Mouse (Mus musculus): Measurements from ENCODE around the gene Gsk3b. TPM values are rescaled to one million over a fixed set of nuclear protein-coding genes. Genes with fewer than 3 reads are reported as not detected.

Gsk3b gene
- polyA plus RNA-seq, 1 experiment from 2014 or later: 29.6 TPM

DNA sequence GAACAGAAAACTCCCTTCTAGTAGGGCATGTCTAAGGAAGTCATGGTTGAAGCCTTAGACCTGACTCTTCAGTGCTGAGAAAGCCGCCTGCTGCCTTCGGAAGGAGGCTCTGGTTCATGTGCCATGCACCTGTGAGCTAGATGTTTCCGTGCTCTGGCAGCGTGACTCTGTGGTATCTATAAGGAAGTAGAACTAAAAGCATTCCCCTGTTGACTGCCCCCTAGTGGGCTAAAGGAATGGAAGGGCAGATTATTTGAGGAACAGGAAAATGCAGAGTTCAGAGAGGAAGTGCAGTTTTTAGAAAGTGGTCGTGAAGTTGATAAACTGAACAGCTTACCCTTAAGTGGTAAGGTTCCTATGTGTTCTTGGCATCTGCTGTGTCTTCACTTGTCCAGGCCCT lies 150.9 kb downstream of the Gsk3b start:
- WGBS: 63% methylated on average over 5 of the region's 5 CpGs
- Histone ChIP-seq H3K4me3 (ENCODE audit: low read depth, low read length) (no peak overlapping the region), H3K27me3 (replicated peaks; ENCODE audit: control insufficient read depth, insufficient read depth, low read length) (no peaks in the 10 kb centered on the region), H3K9me3 (ENCODE audit: control insufficient read depth, low read length) (no peaks in the 10 kb centered on the region), H3K9ac (ENCODE audit: low read depth, low read length) (no peak overlapping the region), H3K36me3 (ENCODE audit: control insufficient read depth, insufficient read depth, low read length) (peaks cover 7% of the 10 kb centered on the region; the same call in 1 of the 2 replicates), H3K4me2 (no peak overlapping the region), H3K27ac (ENCODE audit: low read depth, low read length) (no peak overlapping the region), H3K4me1 (replicated peaks; ENCODE audit: control insufficient read depth, insufficient read depth, low read length) (no peaks in the 10 kb centered on the region)
- ATAC-seq (replicated peaks; ENCODE audit: low FRiP score) (no peak; the same call in 1 of the 2 replicates), DNase-seq (ENCODE audit: low spot score) (no peak)

DNA sequence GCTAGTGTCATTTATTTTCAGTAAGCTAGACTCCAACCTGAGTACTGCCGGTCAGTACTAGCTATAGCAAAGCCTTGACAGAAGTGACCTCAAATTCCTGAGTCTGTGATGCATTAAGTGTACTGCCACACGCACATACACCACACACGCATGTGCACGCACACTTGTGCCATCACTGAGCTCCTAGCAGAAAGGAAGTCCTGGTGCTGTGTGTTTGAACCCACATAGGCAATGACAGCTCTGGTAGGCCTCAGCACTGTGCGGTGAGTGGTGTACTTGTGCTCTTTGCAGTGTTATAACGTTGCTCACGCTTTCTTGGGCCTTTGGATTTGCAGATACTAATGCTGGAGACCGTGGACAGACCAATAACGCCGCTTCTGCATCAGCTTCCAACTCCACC lies 151.4 kb downstream of the Gsk3b start:
- DNase-seq (ENCODE audit: low spot score): no peak
- Histone ChIP-seq H3K36me3 (ENCODE audit: control insufficient read depth, insufficient read depth, low read length) (peaks cover 7% of the 10 kb centered on the region; the same call in 1 of the 2 replicates), H3K4me1 (replicated peaks; ENCODE audit: control insufficient read depth, insufficient read depth, low read length) (no peaks in the 10 kb centered on the region), H3K4me2 (no peak overlapping the region), H3K9me3 (ENCODE audit: control insufficient read depth, low read length) (no peaks in the 10 kb centered on the region), H3K4me3 (ENCODE audit: low read depth, low read length) (no peak overlapping the region), H3K27ac (ENCODE audit: low read depth, low read length) (no peak overlapping the region), H3K27me3 (replicated peaks; ENCODE audit: control insufficient read depth, insufficient read depth, low read length) (no peaks in the 10 kb centered on the region), H3K9ac (ENCODE audit: low read depth, low read length) (no peak overlapping the region)
- ATAC-seq (replicated peaks; ENCODE audit: low FRiP score): no peak
- 95% methylated on average over 10 of the region's 10 CpGs for WGBS

DNA sequence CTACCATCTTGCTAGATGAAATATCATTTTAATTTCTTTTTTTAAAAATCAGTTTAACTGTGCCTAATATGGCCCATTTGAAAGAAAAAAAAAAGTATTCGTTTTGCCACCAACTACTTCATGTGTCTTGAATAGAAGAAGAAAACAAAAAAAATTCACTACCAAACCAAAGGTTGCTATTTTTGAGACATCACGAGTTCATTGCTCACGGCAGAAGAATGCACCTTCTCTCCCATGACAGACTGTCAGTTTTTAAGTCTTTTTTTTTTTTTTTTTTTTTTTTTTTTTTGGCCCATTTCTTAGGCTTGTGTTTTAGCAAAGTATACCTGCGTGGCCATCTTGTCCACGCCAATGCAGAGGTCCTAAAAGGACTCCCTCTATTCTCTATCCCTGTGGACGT lies 155.3 kb downstream of the Gsk3b start:
- H3K9ac ChIP-seq (ENCODE audit: low read depth, low read length): no peak overlapping the region
- no peaks in the 10 kb centered on the region for H3K9me3 ChIP-seq (ENCODE audit: control insufficient read depth, low read length)
- H3K4me1 ChIP-seq (replicated peaks; ENCODE audit: control insufficient read depth, insufficient read depth, low read length): 0 out of 2 replicates have a peak, but pooled peaks cover 2% of the 10 kb centered on the region
- H3K27me3 ChIP-seq (replicated peaks; ENCODE audit: control insufficient read depth, insufficient read depth, low read length): no peaks in the 10 kb centered on the region
- ATAC-seq (replicated peaks; ENCODE audit: low FRiP score) (no peak), DNase-seq (ENCODE audit: low spot score) (no peak)
- H3K27ac ChIP-seq (ENCODE audit: low read depth, low read length): no peak overlapping the region
- 89% methylated on average over 6 of the region's 6 CpGs for WGBS
- peaks cover 3% of the 10 kb centered on the region; the same call in 1 of the 2 replicates for H3K36me3 ChIP-seq (ENCODE audit: control insufficient read depth, insufficient read depth, low read length)
- no peak overlapping the region for H3K4me3 ChIP-seq (ENCODE audit: low read depth, low read length)
- no peak overlapping the region for H3K4me2 ChIP-seq

DNA sequence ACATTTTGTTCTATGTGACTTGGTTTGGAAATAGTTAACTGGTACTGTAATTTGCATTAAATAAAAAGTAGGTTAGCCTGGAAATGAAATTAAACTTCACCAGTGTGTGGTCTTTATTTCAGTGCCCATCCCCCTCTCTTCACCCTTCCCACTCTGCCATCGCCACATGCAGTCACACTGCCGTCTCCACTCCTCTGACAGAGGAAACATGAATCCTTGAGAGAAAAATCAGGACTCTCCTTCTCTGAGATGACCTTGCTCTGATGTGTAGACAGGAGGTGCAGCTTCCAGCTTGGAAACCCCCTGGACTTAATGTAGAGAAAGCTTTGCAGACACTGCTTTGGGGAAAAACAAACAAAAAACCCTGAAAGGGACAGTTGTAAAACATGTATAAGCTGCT lies 156.6 kb downstream of the Gsk3b start:
- Histone ChIP-seq H3K9me3 (ENCODE audit: control insufficient read depth, low read length) (no peaks in the 10 kb centered on the region), H3K36me3 (ENCODE audit: control insufficient read depth, insufficient read depth, low read length) (peaks cover 3% of the 10 kb centered on the region; the same call in 1 of the 2 replicates), H3K27ac (ENCODE audit: low read depth, low read length) (no peak overlapping the region), H3K4me1 (replicated peaks; ENCODE audit: control insufficient read depth, insufficient read depth, low read length) (0 out of 2 replicates have a peak, but pooled peaks cover 2% of the 10 kb centered on the region), H3K9ac (ENCODE audit: low read depth, low read length) (no peak overlapping the region), H3K4me3 (ENCODE audit: low read depth, low read length) (no peak overlapping the region), H3K4me2 (no peak overlapping the region), H3K27me3 (replicated peaks; ENCODE audit: control insufficient read depth, insufficient read depth, low read length) (no peaks in the 10 kb centered on the region)
- no peak for DNase-seq (ENCODE audit: low spot score)
- ATAC-seq (replicated peaks; ENCODE audit: low FRiP score): no peak
- WGBS: 85% methylated on average over 2 of the region's 2 CpGs

DNA sequence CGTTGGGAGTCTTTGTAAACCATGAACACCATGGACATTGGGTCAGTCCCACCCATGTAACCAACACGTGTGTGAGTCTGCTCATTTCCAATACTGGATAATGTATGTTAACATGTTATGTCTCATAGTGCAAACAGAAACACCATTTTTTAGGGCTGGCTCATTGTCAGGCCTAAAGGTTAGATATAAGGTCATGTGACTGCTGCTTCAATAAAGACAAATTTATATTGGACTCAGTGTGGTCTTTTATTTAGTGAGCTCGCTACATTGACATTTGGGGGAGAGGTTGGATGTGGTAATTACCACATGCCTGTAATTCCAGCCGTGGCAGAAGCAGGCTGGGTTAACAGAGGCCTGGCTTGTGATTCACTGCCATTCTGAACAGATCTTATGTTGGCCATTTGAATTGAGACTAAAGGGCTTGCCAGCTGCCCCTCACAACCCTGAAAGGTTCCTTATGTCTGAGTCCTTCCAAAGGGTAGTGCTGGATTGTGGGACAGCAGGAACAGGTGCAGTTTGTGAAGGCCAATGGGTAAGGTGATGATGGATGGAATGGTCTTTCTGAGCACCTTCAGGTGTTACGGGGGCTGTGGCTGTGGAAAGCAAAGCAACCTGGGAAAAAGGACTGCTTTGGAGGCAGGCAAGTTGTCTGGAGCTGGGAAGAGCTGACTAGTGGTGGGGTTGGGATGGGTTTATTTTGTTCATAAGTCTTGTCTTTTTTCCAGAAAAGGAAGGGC lies 157.2 kb downstream of the Gsk3b start:
- Histone ChIP-seq H3K27me3 (replicated peaks; ENCODE audit: control insufficient read depth, insufficient read depth, low read length) (no peaks in the 10 kb centered on the region), H3K4me2 (no peak overlapping the region), H3K9ac (ENCODE audit: low read depth, low read length) (no peak overlapping the region), H3K4me3 (ENCODE audit: low read depth, low read length) (no peak overlapping the region), H3K36me3 (ENCODE audit: control insufficient read depth, insufficient read depth, low read length) (peaks cover 3% of the 10 kb centered on the region; the same call in 1 of the 2 replicates), H3K27ac (ENCODE audit: low read depth, low read length) (no peak overlapping the region), H3K4me1 (replicated peaks; ENCODE audit: control insufficient read depth, insufficient read depth, low read length) (0 out of 2 replicates have a peak, but pooled peaks cover 2% of the 10 kb centered on the region), H3K9me3 (ENCODE audit: control insufficient read depth, low read length) (no peaks in the 10 kb centered on the region)
- WGBS: 89% methylated on average over 5 of the region's 5 CpGs
- DNase-seq (ENCODE audit: low spot score) (no peak), ATAC-seq (replicated peaks; ENCODE audit: low FRiP score) (no peak)

DNA sequence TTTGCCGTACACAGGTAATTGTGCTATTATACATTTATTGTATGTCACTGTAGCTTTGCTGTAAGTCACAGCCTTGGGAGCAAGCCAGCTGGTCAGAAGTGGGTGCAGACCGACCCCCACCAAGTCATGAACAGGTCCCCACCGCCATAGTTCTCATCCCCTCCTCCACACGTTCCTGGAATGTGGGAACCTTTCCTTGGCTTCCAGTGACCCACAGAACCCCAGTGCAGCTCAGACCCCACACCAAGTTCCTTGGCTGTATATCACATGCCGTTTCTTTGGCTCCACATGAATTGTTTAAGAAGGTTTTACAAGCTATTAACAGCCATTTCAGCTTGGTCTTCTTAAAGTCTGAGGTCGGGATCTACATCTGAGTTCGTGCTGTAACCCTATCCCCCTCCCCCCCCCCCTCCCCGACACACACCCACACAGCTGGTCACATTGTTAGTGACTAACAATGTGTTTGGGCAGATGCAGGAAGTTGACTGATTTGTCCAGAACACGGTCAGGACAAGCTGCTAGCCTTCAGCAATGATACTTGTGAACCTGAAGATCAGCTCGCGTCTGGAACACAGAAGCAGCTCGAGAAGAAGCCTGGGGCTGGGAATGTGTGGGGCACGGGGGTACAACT lies 159.6 kb downstream of the Gsk3b start:
- 43% methylated on average over 13 of the region's 13 CpGs for WGBS
- H3K9ac ChIP-seq (ENCODE audit: low read depth, low read length): no peak overlapping the region
- no peak overlapping the region for H3K4me3 ChIP-seq (ENCODE audit: low read depth, low read length)
- H3K27me3 ChIP-seq (replicated peaks; ENCODE audit: control insufficient read depth, insufficient read depth, low read length): no peaks in the 10 kb centered on the region
- 0 out of 2 replicates have a peak, but pooled peaks cover 2% of the 10 kb centered on the region for H3K4me1 ChIP-seq (replicated peaks; ENCODE audit: control insufficient read depth, insufficient read depth, low read length)
- no peak for DNase-seq (ENCODE audit: low spot score)
- H3K27ac ChIP-seq (ENCODE audit: low read depth, low read length): no peak overlapping the region
- no peaks in the 10 kb centered on the region for H3K36me3 ChIP-seq (ENCODE audit: control insufficient read depth, insufficient read depth, low read length)
- no peak for ATAC-seq (replicated peaks; ENCODE audit: low FRiP score)
- H3K9me3 ChIP-seq (ENCODE audit: control insufficient read depth, low read length): no peaks in the 10 kb centered on the region
- H3K4me2 ChIP-seq: no peak overlapping the region

DNA sequence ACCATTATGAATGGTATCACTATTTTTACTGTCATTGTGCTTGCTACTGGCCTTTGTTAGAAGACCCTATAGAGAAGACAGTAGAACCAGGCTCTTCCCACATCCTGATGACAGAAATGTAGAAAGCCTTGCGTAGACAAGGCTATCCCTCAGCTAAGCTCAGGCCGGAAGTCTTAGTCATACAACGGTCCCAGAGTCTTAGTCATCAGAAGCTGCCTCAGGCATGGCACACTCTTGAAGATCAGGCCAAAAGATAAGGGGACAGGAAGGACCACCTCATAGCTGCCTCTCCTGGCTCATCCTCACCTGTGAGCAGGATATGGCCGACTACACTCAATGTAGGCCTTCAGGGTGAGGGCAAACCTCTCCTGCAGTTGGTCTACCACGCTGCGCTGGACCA lies 161.7 kb downstream of the Gsk3b start:
- ATAC-seq (replicated peaks; ENCODE audit: low FRiP score) (no peak), DNase-seq (ENCODE audit: low spot score) (no peak)
- WGBS: 81% methylated on average over 6 of the region's 6 CpGs
- no peak overlapping the region for H3K4me3 ChIP-seq (ENCODE audit: low read depth, low read length)
- H3K9me3 ChIP-seq (ENCODE audit: control insufficient read depth, low read length): no peaks in the 10 kb centered on the region
- H3K27ac ChIP-seq (ENCODE audit: low read depth, low read length): no peak overlapping the region
- no peaks in the 10 kb centered on the region for H3K36me3 ChIP-seq (ENCODE audit: control insufficient read depth, insufficient read depth, low read length)
- no peak overlapping the region for H3K4me2 ChIP-seq
- no peak overlapping the region for H3K9ac ChIP-seq (ENCODE audit: low read depth, low read length)
- 0 out of 2 replicates have a peak, but pooled peaks cover 2% of the 10 kb centered on the region for H3K4me1 ChIP-seq (replicated peaks; ENCODE audit: control insufficient read depth, insufficient read depth, low read length)
- H3K27me3 ChIP-seq (replicated peaks; ENCODE audit: control insufficient read depth, insufficient read depth, low read length): no peaks in the 10 kb centered on the region

DNA sequence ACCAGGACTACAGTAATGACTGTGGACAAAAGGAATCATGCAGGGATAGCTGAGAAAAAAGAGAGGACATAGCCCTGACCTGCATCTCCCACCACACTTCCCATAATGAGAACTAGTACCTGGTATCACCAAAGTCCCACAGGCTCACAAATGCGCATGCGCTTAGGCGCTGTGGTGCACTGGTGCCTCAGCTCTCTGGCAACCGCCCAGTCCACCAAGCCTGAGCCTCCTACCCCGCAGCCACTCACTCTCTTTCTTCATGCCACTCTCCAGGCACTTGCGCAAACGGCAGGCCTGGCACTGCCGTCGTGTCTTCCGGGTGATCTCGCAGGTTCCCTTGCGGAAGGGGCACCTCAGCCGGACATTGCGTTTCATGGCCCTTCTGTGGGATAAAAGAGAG lies 165.2 kb downstream of the Gsk3b start:
- DNase-seq (ENCODE audit: low spot score) (no peak), ATAC-seq (replicated peaks; ENCODE audit: low FRiP score) (no peak)
- 76% methylated on average over 14 of the region's 14 CpGs for WGBS

More for the DNA sequence above, 165.2 kb downstream of the Gsk3b start:
- H3K4me3 ChIP-seq (ENCODE audit: low read depth, low read length): no peak overlapping the region
- no peak overlapping the region for H3K4me2 ChIP-seq
- 0 out of 2 replicates have a peak, but pooled peaks cover under 1% of the 10 kb centered on the region for H3K4me1 ChIP-seq (replicated peaks; ENCODE audit: control insufficient read depth, insufficient read depth, low read length)
- H3K9me3 ChIP-seq (ENCODE audit: control insufficient read depth, low read length): no peaks in the 10 kb centered on the region
- no peaks in the 10 kb centered on the region for H3K36me3 ChIP-seq (ENCODE audit: control insufficient read depth, insufficient read depth, low read length)
- H3K9ac ChIP-seq (ENCODE audit: low read depth, low read length): no peak overlapping the region
- H3K27me3 ChIP-seq (replicated peaks; ENCODE audit: control insufficient read depth, insufficient read depth, low read length): no peaks in the 10 kb centered on the region
- H3K27ac ChIP-seq (ENCODE audit: low read depth, low read length): no peak overlapping the region

All from liver, embryonic 11.5 days (tissue).